Mouse (Mus musculus) adrenal gland, adult 8-10 months (tissue): ENCODE measurements around the gene Sowaha. TPM values are rescaled to one million over a fixed set of nuclear protein-coding genes. Genes with fewer than 3 reads are reported as not detected.

Experiments
- DNase-seq: peaks from one replicate; pipeline ENCODE4 v3.0.0; 2022
- total RNA-seq, 4 experiments: library from RNA; stranded (reverse); gene quantifications; 2 replicates each; pipeline ENCODE4 v1.2.4; 2022

Gene Sowaha
- total RNA-seq, 4 experiments from 2014 or later = 0.32 to 1.0 (median 0.71) TPM

DNA sequence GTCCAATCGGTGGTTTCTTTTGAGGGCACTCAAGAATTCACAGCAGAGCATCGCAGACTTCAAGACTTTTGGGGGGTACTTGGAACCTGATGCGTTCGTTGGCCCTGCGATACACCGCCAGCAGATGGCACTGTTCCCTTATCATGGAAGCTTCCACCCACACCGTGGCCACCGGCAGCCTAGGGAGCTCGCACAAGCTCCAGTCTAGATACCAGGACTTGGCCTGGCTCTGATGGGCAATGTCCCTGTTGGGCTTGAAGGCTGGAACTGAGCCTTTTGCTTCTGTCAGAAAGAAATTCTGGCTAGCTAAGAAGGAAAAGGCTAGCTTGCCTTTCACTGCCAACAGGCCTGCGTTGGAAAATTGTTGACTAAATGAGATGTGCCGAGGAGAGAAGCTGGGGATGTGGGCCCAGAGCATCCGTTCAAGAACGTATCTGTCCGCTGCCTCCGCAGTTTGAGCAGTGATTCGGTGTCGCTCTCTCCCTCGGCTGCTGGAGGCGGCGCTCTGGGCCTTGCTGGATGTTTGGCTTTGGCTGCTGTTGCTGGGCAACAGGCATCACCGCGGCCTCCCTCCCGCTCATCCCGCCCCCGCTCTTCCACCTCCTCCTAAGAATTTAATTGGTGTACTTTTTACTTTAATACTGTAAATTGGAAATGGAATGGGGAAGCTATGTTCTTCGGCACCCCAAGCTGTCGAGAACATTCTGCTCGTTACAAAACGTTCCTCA is 9.9 kb downstream of the Sowaha start, which contains the start of gene Gm9837:
Gm9837 (minus strand) TSS at position 512 of the 728 bp plus-strand sequence.
- peak; percentile 69 for DNase-seq

DNA sequence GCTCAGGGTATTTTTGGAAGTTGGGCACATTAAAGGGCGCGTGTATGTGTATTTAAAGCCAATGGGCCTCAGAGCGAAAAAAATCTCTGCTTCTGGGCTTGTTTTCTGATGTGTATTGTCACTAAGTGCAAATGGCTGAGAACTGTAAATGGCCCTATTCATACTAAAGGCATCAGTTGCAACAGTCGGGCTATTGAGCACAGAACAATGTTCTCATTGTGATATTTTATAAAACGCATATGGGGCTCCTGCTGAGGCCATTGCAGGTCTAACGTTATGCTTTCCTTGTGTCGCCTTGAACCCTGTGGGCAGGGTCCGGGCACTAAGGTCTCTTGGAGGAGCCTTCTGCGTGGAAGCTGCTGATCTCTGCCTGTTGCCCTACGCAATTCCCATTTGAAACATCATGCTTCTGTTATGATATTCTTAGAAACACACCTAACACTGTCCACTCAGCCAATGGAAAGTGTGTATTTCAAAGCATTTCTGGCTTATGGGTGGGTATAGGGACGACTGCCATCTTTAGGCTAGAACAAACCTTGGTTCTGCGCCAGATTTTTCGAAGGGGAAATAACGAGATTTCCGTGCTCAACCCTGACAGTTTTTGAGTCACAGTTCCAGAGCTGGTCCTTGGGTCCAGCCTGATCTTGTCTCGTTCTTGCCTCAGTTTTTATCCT is 10.6 kb downstream of the Sowaha start:
- DNase-seq = no peak

DNA sequence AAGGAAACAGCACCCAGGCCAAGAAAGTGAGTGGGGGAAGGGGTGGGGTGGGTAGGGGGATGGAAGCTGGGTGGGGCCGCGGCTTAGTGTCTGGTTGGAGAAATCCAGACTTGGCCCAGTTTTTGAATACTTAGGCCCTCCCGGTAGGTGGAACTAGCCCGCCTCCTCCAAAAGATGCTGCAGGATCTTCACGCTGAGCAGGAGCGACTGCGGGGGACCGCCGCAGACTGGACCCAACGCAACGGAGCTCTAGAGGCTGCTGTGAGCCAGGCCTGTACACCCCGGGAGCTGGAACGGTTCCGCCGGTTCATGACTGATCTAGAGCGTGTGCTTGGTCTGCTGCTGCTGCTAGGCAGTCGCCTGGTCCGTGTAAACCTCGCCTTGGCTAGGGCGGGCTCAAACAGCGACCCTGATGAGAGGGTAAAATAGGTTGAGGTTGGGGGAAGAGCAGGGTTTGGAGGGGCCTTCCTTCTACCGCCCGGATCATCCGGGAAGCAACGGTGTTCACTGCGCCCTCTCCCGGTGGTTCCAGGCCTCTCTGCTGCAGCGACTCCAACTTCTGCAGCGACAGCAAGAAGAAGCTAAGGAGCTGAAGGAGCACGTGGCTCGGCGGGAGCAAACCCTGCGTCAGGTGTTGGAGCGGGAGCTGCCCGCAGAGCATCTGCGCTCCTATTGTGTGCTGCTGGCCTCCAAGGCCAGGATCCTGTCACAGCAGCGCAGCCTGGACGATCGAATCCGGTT is 13.7 kb downstream of the Sowaha start:
- DNase-seq = no peak

DNA sequence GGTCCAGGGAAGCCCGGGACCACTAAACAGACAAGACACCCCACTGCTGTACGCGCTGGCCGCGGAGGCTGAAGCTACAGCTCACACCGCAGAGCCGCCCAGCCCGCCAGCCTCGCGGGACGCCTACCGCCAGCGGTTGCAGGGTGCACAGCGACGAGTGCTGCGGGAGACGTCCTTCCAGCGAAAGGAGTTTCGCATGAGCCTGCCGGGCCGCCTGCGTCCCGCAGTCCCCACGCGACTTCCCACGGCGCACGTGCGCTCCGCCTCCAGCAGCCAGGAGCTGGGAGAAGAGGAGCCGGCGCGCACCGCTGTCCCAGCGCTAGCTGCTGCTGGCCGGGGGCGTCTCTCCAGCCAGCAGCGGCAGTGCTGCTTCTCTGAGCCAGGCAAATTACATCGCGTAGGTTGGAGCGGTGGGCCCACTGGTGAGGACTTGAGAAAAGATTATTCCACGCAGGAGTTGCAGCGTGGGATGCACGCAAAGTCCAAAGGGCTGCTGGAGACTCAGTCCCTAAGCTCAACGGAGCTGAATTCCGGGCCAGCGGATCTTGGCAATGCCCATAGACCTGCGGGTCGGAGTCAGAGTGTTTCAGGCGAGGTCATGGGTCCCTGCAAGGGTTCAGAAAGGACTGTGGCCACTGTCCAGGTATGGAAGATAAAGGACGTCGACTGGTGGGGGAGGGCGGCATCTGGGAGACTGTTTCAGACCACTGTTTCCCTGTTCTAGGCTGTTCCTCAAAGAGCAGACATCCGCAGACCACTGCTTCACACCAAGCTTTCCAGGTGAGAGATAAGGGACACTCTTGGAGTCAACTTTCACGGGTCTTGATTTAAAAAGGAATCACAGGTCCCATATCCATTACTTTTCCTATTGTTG is 16.3 kb downstream of the Sowaha start:
- no peak for DNase-seq

DNA sequence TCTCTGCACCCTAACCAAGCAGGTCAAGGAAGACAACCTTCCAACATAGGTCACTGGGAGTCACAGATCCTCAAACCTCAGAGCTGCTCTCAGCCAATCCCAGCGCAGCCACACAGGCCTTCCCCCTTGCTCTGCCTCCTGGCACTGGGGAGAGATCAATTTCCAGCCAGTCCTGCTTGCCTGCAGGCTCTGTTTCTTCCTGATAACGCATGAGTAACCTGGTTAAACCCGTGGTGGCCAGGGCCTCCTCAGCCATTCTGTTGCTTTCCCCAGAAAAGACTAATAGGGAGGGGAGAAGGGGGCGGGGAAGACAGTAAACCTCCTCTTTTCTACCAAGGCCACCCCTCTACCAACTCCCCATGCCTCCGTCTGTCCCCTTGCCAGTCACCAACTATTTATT is 18.3 kb downstream of the Sowaha start:
- no peak for DNase-seq

DNA sequence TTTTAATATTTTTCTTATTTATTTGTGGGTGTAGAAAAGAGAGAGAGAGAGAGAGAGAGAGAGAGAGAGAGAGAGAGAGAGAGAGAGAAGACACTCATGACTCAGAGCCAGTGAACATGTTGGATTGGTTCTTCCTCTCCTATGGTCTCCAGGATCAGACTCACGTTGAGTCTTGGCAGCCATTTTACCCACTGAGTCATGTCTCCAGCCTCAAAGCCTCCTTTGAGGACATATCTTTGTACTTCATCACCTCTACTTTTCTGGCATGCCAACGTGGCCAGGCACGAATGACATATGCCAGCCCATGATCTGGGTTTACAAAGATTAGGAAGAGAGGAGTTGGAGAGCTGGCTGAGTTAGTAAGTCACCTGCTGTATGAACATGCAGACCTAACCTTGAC is 19.9 kb downstream of the Sowaha start:
- no peak for DNase-seq

DNA sequence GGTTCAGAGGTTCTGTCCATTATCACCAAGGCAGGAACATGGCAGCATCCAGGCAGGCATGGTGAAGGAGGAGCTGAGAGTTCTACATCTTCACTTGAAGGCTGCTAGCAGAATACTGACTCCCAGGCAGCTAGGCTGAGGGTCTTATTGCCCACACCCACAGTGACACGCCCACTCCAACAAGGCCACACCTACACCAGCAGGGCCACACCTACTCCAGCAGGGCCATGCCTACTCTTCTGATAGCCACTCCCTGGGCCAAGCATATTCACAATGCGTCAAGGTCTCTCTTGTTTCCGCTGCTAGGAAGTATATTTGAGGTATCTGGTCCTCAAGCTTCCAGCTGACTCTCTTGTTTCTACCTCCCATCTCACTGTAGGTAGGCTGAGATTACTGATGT is 21.1 kb downstream of the Sowaha start:
- no peak for DNase-seq

DNA sequence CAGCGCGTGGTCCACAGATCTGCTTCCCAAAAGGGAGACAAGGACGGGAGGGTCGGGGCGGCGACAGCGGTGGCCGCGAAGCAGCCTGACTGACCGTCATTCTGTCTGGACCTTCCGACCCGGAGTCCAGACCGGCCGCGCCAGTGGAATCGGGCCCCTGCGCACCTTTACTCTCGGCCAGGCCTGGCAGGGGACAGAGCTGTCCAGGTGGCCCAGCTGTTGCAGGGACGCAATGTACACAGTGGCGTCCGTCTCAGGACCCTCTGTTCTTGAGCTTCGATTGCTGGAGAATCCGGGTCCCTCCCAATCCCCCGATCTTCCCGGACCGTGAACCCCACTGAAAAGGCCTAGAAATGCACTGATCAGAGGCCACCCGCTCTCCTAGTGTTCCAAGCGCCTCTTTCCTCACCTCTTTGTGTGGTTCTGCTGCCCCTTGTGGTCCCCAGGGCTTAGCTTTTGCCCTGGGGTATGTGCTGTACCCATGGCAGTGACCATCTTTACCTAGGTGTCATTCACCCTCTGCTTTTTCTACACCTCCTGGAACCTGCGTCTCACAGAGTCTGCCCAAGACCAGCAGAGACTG is 22.6 kb downstream of the Sowaha start:
- no peak for DNase-seq

DNA sequence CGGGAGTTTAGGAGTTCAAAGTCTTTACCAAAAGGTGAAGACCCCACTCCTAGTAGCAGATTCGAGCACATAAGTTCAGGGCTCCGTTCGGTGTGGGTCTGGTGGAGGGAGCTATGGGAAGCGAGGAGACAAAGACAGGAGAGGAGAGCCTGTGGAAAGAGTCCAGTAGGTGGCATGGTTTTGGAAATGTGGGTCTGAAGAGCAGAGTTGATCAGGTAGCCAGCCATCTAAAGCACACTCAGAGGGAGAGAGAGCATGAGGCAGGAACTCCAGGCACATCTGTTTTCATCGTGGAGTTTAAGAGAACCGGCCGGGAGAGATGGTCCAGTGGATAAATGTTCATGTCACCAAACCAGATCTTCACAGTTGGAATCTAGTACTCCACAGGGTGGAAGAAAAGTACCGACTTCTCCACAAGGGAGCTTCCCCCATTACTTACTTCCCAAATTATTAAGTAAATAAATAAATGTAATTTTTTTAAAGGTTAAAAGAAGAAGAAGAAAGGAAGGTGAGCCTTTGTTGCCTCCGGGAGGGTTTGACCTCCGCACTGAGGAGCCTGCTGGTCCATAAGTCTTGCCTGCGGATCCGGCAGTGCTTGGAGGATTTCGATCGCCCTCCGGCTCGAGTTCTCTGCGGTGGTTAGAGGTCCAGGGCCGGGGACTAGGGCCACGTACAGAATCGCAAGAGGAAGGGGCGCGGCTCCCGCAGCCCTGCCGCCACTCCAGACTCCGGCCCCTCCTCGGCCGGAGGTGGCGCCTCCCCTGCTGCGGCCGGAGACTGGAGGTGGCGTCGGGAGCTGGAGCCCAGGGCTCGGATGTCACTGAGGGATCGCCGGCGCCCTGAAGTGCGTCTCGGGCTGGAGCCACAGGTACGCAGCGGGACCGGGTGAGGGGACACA is 23.4 kb downstream of the Sowaha start, which contains the start of the genes Gm10447 and Shroom1:
Gm10447 (minus strand) TSS at position 637 of the 898 bp plus-strand sequence.
Shroom1 (plus strand) TSS at position 732 of the 898 bp plus-strand sequence.
- no peak for DNase-seq

DNA sequence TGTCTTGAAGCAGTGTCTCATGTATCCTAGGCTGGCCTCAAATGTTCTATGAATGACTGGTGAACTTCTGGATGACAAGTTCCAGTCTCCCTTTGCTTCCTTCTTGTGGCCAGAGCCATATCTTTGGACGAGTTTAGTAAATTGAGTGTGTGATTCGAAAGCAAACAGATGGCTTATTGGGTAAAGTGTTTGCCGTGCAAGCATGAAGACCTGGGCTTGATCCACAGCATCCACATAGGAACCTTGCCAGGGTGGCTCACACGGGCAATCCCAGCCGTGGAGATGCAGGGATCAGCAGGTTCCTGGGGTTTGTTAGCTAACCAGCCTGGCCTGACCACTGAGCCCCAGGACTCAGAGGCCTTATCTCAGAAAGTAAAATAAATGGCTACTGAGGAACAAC is 27.0 kb downstream of the Sowaha start:
- DNase-seq = no peak

DNA sequence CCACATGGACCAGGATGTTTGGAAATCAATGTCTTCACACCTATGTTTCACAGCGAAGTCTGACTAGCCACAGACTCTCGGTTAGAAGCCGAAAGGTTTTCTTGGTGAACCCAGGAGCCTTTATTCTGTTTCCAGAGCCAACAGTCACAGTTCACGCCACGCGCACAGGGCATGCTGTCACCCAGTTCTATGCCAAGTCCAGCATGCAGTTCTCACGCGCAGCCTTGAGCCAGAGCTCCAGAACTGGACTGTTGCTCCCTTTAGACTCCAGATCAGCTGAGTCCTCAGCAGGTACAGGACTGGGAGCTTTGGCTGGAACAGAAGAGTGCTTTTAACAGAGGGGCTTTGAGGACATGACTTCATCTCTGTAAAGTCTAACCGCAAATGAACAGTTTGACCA is 27.7 kb downstream of the Sowaha start:
- DNase-seq = no peak

DNA sequence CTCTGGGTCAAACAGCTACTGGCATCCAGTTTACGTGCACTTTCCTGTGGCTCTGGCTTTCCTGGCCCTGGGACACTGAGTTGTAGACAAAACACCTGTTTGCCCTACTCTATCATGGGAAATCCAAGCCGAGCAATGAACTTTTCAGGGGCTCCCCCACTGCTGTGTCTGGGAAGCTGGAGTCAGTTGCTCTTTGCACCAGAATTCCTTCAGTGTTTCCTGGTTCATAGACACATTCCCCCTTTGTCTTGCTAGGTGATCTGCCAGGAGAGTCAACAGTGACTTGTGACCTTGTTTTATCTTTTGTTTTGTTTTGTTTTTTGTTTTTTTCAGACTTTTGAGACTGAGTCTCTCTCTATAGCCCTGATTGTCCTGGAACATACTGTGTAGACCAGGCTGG is 28.7 kb downstream of the Sowaha start:
- DNase-seq = no peak

DNA sequence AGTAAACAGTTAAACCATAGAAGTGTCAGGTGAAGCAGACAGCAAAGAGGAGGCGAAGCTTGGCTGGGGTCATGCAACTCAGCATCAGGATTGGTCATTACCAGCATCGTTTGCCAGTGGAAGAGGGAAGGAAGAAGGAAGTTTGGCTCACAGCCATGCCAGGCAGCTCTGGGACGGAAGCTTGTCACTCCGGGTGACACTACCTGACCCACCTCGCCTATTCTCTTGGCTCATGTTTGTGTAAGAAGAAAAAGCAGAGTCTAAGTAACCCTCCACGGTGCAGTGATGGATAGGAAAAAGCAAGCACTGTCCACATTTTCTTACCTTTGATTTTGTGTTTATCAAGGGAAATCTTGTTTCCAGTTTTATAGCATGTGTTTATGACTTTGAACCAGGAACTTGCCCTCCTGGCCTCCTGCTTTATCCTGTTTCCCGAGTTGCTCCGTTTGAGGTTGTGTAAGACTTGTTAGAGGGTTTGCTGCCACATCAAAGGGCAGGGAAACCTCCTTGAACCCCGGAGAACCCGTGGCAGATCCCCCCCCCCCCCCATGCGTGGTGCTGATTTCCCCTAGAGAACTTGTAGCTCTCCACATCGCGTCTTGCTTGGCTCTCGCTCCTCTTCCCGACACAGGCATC is 29.9 kb downstream of the Sowaha start:
- no peak for DNase-seq

DNA sequence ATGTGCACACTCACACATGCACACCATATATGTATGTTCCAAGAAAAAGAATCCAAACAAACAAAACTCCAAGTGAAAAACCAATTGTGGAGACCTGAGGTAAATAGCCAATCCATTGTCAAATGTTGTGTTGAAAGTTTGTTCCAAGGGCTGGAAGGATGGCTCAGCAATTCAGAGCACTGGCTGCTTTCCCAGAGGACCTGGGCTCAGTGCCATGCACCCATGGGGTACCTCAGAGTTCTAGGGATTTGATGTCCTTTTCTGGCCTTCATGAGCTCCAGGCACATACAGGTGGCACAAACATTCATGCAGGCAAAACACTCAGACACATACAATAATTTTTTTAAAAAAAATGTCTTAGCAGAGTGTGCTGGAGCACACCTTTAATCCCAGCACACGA is 31.5 kb downstream of the Sowaha start:
- no peak for DNase-seq

DNA sequence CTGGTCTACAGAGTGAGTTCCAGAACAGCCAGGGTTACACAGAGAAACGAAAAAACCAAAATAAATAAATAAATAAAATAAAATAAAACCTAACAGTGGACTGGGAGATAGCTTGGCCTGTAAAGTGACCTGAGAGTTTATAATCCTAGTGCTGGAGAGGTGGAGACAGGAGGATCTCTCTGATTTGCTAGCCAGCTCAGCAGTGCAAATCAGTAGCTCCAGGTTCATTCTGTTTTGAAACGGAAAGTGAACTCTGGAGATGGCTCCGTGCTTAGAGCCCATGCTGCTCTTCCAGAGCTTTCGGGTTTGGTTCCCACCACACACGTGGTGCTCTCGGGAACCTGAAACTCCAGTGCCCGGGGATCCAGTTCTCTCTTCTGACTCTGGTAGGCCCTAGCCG is 32.1 kb downstream of the Sowaha start:
- DNase-seq = no peak

DNA sequence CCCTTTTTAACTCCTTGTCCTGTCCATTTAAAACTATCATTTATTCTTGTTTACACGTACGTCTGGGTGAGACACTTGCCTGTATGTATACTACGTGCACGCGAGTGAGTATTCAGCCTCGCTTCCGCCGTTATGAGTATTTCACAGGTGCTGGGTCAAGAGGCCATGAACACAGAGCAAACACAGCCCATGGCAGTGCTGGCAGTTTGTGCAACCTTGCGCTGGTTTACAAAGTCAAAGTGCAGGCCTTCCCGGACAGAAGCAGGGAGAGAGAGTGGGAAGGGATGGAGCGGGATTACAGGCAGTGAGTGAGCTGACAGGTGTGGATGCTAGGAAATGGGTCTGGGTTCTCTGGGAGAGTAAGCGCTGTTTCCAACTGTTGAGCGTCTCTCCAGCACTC is 33.9 kb downstream of the Sowaha start:
- no peak for DNase-seq

DNA sequence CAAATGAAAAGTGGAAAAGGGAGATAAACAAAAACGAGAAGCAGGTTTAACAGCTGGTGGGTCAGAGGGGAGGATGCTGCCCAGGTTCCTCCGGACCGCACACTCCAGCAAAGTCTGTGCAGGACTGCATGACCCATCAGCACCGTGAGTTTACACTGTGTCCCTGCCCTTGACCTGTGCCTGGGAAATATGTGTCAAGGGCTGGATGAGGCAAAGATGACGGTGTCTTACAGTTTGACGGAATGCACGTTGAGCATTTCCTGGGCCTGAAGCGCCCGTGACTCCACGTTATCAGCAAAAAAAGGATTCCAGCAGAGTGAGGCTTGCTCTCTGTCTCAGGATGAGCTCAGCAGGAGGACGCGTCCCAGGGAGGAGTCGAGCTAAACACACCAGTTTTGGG is 34.5 kb downstream of the Sowaha start:
- peak; percentile 64 for DNase-seq

DNA sequence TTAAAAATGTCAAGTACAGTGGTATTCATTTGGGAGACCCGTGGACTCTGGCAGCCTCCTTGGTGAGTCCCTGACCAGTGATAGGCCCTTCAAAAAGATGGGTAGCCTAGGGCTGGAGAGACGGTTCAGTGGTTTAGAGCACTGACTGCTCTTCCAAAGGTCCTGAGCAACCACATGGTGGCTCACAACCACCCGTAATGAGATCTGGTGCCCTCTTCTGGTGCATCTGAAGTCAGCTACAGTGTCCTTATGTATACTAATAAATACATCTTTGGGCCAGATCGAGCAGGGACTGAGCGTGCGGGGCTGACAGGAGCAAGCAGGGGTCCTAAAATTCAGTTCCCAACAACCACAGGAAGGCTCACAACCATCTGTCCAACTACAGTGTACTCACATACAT is 36.2 kb downstream of the Sowaha start:
- no peak for DNase-seq

DNA sequence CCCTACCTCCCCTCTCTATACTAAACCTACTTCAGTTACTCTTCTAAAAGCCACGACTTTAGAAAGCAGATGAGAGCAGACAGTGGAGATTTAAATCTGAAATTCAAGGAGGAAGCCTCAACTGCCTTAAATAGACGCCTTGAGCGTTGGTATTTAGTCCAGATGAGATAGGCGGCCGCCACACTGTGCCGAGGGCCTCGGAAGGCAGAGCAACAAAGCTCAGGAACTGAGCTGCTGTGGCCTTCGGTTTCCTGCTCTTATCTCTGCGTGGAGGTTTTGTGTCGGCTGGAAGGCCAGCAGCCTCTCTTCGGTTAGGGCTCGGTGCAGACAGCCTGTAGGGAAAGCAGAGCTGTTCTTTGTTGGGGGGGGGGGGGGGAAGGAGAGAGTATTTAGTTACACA is 38.2 kb downstream of the Sowaha start:
- DNase-seq = no peak

DNA sequence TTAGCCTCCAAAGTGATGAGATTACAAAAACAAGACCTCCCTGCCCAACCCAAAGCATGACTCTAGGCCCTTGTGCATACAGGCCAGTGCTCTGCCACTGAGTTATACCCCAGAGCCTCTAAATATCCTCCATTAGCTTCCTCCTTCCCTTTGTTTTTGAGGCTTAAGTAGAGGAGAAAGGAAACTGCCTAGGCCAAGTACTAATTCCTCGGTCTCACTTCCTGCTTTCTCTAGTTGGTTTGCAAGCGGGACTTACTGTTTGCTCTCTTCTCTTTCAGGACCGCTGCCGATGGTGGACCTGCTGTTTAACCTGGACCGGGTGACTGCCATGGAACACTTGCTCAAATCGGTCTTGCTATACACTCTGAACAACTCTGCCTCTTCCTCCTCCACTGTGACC is 43.7 kb downstream of the Sowaha start:
- no peak for DNase-seq
